Mouse (Mus musculus) testis, adult 2 months (tissue): Measurements from ENCODE around the gene Fam217a. TPM values are rescaled to one million over a fixed set of nuclear protein-coding genes. Genes with fewer than 3 reads are reported as not detected.
"Not testable (repeated sequence)": the region's sequence is repeated elsewhere in the genome, so short reads cannot be mapped to it uniquely, and the experiment has no call there.

Experiments used
- H3K27ac ChIP-seq: fragments of 200-500 bp; 2 replicates; pipeline ENCODE4 v1.5.1; 2012; ENCODE audit warnings: low read depth, low read length; ENCODE audit not compliant: control insufficient read depth, insufficient read depth
- H3K27me3 ChIP-seq: fragments of 200-500 bp; 2 replicates; pipeline ENCODE4 v1.6.1; 2012; ENCODE audit warnings: mild to moderate bottlenecking, low read length, moderate library complexity; ENCODE audit not compliant: control insufficient read depth, insufficient read depth
- H3K36me3 ChIP-seq: fragments of 200-500 bp; 2 replicates; pipeline ENCODE4 v1.6.1; 2012; ENCODE audit warnings: mild to moderate bottlenecking, low read length; ENCODE audit not compliant: control insufficient read depth, insufficient read depth
- H3K4me1 ChIP-seq: fragments of 200-500 bp; 2 replicates; pipeline ENCODE4 v1.6.1; 2012; ENCODE audit warnings: low read length; ENCODE audit not compliant: control insufficient read depth, insufficient read depth
- H3K4me3 ChIP-seq: fragments of 200-500 bp; 2 replicates; pipeline ENCODE4 v1.5.1; 2012; ENCODE audit warnings: low read depth, mild to moderate bottlenecking, low read length, moderate library complexity, mixed read lengths; ENCODE audit not compliant: control insufficient read depth
- CTCF ChIP-seq: fragments of 200-500 bp; IDR thresholded peaks from 2 replicates; pipeline ENCODE4 v1.5.1; 2012; ENCODE audit warnings: low read depth, mild to moderate bottlenecking, inconsistent platforms, low read length, moderate library complexity; ENCODE audit not compliant: control insufficient read depth, insufficient read depth, insufficient replicate concordance
- POLR2A ChIP-seq: fragments of 200-500 bp; IDR thresholded peaks from 2 replicates; pipeline ENCODE4 v1.6.1; 2012; ENCODE audit warnings: low read depth, mild to moderate bottlenecking, inconsistent platforms, low read length, moderate library complexity; ENCODE audit not compliant: control insufficient read depth
- polyA plus RNA-seq: library from polyadenylated mRNA; depleted of rRNA; stranded (reverse); fragments of >200 nt; gene quantifications from 2 replicates; pipeline ENCODE4 v1.2.3, GENCODE M21; 2012; rRNA removed

Gene Fam217a
- polyA plus RNA-seq, 1 experiment: 125 TPM

- Histone ChIP-seq H3K4me1 (peaks cover 2% of the 10 kb centered on the region; the same call in 1 of the 2 replicates), H3K27ac (peak overlapping the region; percentile 91), H3K36me3 (no peaks in the 10 kb centered on the region), H3K27me3 (no peaks in the 10 kb centered on the region), H3K4me3 (peak overlapping the region; percentile 96)
- TF ChIP-seq CTCF (no peak), POLR2A (peak; percentile 89)
These were observed 50.1 kb downstream of the Fam217a start for GRCm38 (mm10) chr13:34873801-34874681.

GRCm38 (mm10) chr13:34864420-34865169 lies 59.5 kb downstream of the Fam217a start:
- H3K27me3 ChIP-seq: no peaks in the 10 kb centered on the region
- no peak for TF ChIP-seq POLR2A
- TF ChIP-seq CTCF: peak; percentile 20; the same call in 1 of the 2 replicates
- no peak overlapping the region for H3K27ac ChIP-seq
- no peaks in the 10 kb centered on the region for H3K4me1 ChIP-seq
- no peak overlapping the region for H3K4me3 ChIP-seq
- no peaks in the 10 kb centered on the region for H3K36me3 ChIP-seq

- H3K36me3 ChIP-seq, H3K4me3 ChIP-seq, H3K27ac ChIP-seq, H3K4me1 ChIP-seq, H3K27me3 ChIP-seq: not testable (repeated sequence)
These were observed 62.9 kb downstream of the Fam217a start for GRCm38 (mm10) chr13:34861166-34861565.

Other genes with a start within 250 kb of the Fam217a start
- gene Fam50b, start 189.5 kb downstream of the Fam217a start, polyA plus RNA-seq: 228 and 274 TPM in 2 replicates
- gene Prpf4b, start 49.0 kb downstream of the Fam217a start, polyA plus RNA-seq: 9.4 and 10.6 TPM in 2 replicates
- 68.0 and 84.4 TPM in 2 replicates for gene 4933417A18Rik, start 99 bp upstream of the Fam217a start, polyA plus RNA-seq
- gene Eci3, start 39.5 kb upstream of the Fam217a start, polyA plus RNA-seq: 0.07 TPM in 1 of 2 replicates, not detected in the other
- 10.2 TPM in 2 replicates for gene Eci2, start 102.8 kb upstream of the Fam217a start, polyA plus RNA-seq